Comparison of ENCODE assay signal across 9 mouse cellular contexts in the genomic region with DNA sequence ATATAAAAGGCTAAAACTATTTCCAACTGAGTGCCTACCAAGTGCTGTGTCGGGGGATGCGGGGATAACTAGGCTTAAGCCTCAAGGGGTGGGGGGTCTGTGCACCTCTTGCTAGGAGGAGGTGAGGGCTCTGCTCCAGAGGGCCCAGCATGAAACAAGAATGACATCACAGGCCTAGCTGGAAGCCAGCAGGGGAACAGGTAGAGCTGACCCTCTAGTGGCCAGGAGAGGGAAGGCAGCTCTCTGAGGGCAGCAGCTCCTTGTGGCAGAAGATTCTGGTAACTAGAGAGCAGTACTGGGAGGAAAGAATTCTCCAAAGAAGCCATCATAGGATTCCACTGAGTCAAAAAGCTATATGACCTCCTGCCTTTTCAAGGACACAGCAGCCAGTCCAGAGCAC. TPM values are rescaled to one million over a fixed set of nuclear protein-coding genes. Genes with fewer than 3 reads are reported as not detected.
DNase-seq lines count a peak whose midpoint lies in the region; ATAC-seq and TF ChIP-seq lines count a peak whose summit lies in the region.
"Had no signal": no experiment of that assay in that cellular context is flagged by ENCODE, and none has a peak within 500 bp of the region (broad histone marks: within the 10 kb centered on the region; RNA-seq: fewer than 3 reads in every experiment).

No protein-coding gene starts in this region.

- H3K4me3 ChIP-seq in layer of hippocampus, adult 2 months: no peak overlapping the region
- no peak overlapping the region for H3K4me3 ChIP-seq in ES-Bruce4 (ENCODE audit: low read depth, low read length)
- H3K4me3 ChIP-seq in bone marrow, adult 2 months (replicated peaks; ENCODE audit: control insufficient read depth, low read depth, low read length): no peak overlapping the region
- no peak overlapping the region for H3K4me3 ChIP-seq in midbrain, embryonic 11.5 days (ENCODE audit: low read depth, low read length)
- H3K4me3 ChIP-seq: midbrain, embryonic 12.5 days had no signal

- no peak for TF ChIP-seq EP300 in ES-Bruce4 (IDR thresholded peaks at IDR 0.05; ENCODE audit: insufficient read depth, low read depth, low read length)

- WGBS in bone marrow, adult 2 months: 82% methylated on average over 2 of the region's 2 CpGs
- 58% methylated on average over 2 of the region's 2 CpGs for WGBS in midbrain, embryonic 11.5 days

- intact Hi-C loops in heart, postnatal 36 days (cut with DNase I): loop anchor here (10.0 kb wide), 1 partner anchor 517 kb away; a partner anchor contains a TSS

- no peak for TF ChIP-seq POLR2A in ES-Bruce4 (IDR thresholded peaks at IDR 0.05; ENCODE audit: insufficient read depth, low read length)
- no peak for TF ChIP-seq POLR2A in bone marrow, adult 2 months (IDR thresholded peaks at IDR 0.05; ENCODE audit: borderline replicate concordance, control insufficient read depth, low read depth, low read length)

- no peak overlapping the region for H3K4me2 ChIP-seq in midbrain, embryonic 11.5 days
- H3K4me2 ChIP-seq: midbrain, embryonic 12.5 days had no signal

- no peaks in the 10 kb centered on the region for H3K27me3 ChIP-seq in ES-Bruce4 (ENCODE audit: control insufficient read depth, insufficient read depth, low read length, poor library complexity, severe bottlenecking)
- no peaks in the 10 kb centered on the region for H3K27me3 ChIP-seq in midbrain, embryonic 11.5 days (ENCODE audit: control insufficient read depth, insufficient read depth, low read length)
- H3K27me3 ChIP-seq: midbrain, embryonic 12.5 days had no signal

- H3K27ac ChIP-seq in layer of hippocampus, adult 2 months: no peak overlapping the region; the same call in 1 of the 2 replicates
- H3K27ac ChIP-seq in ES-Bruce4 (ENCODE audit: insufficient read depth, low read length): peak overlapping the region; percentile 89; the same call in 1 of the 2 replicates
- H3K27ac ChIP-seq in bone marrow, adult 2 months (ENCODE audit: control insufficient read depth, insufficient read depth, low read depth, low read length, poor library complexity): no peak overlapping the region
- H3K27ac ChIP-seq in midbrain, embryonic 11.5 days (ENCODE audit: low read depth, low read length): no peak overlapping the region
- H3K27ac ChIP-seq: midbrain, embryonic 12.5 days had no signal

- peaks cover 5% of the 10 kb centered on the region for H3K4me1 ChIP-seq in ES-Bruce4 (ENCODE audit: control insufficient read depth, insufficient read depth, low read length)
- H3K4me1 ChIP-seq in bone marrow, adult 2 months (ENCODE audit: control insufficient read depth, insufficient read depth, low read length): peaks cover 4% of the 10 kb centered on the region
- H3K4me1 ChIP-seq in midbrain, embryonic 11.5 days (ENCODE audit: control insufficient read depth, insufficient read depth, low read length): no peaks in the 10 kb centered on the region

- peak overlapping the region; percentile 40; the same call in 1 of the 2 replicates for H3K9ac ChIP-seq in ES-Bruce4 (ENCODE audit: low read depth, poor library complexity, severe bottlenecking)
- no peak overlapping the region for H3K9ac ChIP-seq in midbrain, embryonic 11.5 days (ENCODE audit: low read length)
- H3K9ac ChIP-seq: midbrain, embryonic 12.5 days had no signal

- peak; percentile 77 for TF ChIP-seq CTCF in layer of hippocampus, adult 2 months (conservative IDR thresholded peaks at IDR 0.05)
- peak; percentile 79 for TF ChIP-seq CTCF in ES-Bruce4 (IDR thresholded peaks at IDR 0.05; ENCODE audit: low read depth, low read length)
- peak; percentile 88 for TF ChIP-seq CTCF in bone marrow, adult 2 months (IDR thresholded peaks at IDR 0.05; ENCODE audit: control insufficient read depth, insufficient read depth, low read length)

- peaks cover 42% of the 10 kb centered on the region for H3K36me3 ChIP-seq in ES-Bruce4 (ENCODE audit: control insufficient read depth, insufficient read depth, low read length, poor library complexity, severe bottlenecking)
- no peaks in the 10 kb centered on the region for H3K36me3 ChIP-seq in midbrain, embryonic 11.5 days (ENCODE audit: control insufficient read depth, insufficient read depth, low read length)

- ATAC-seq in midbrain, embryonic 11.5 days (ENCODE audit: low FRiP score): no peak

- H3K9me3 ChIP-seq in ES-Bruce4 (replicated peaks; ENCODE audit: control insufficient read depth, insufficient read depth, low read length, poor library complexity, severe bottlenecking): 0 out of 2 replicates have a peak, but pooled peaks cover 4% of the 10 kb centered on the region
- H3K9me3 ChIP-seq in midbrain, embryonic 11.5 days (ENCODE audit: control insufficient read depth, low read length): no peaks in the 10 kb centered on the region
- H3K9me3 ChIP-seq: midbrain, embryonic 12.5 days had no signal

- no peak for DNase-seq in layer of hippocampus, adult 2 months (ENCODE audit: low spot score in 2 of 2)
- no peak for DNase-seq in layer of hippocampus, adult 9-10 months (ENCODE audit: low spot score)
- peak; percentile 32 to 44 for DNase-seq in heart, postnatal 36 days
- DNase-seq in lung, postnatal 14 days: peak; percentile 71
- DNase-seq in spleen, postnatal 36 days (ENCODE audit: low spot score in 2 of 2): peak; percentile 58 to 60
- no peak for DNase-seq in midbrain, embryonic 11.5 days (ENCODE audit: low spot score, missing footprints)

RNA-seq across cellular contexts. Expression of a gene that starts 10.3 kb away (rescaled TPM):
- total RNA-seq in layer of hippocampus, adult 2 months (2021): 10 to 100 TPM; 18.3 to 20.3 TPM
- polyA plus RNA-seq in ES-Bruce4 (2011; ENCODE audit: insufficient read depth, insufficient read length, low read depth, missing spikeins): 20.8 and 22.0 TPM in 2 replicates
- polyA plus RNA-seq in bone marrow, adult 2 months (2011; ENCODE audit: insufficient read depth, insufficient read length, low replicate concordance, missing spikeins): 12.5 and 23.7 TPM in 2 replicates
- total RNA-seq in heart, postnatal 36 days (2021): 10 to 100 TPM; 11.9 to 12.9 TPM
- 6.4 and 7.6 TPM in 2 replicates for polyA plus RNA-seq in midbrain, embryonic 11.5 days (2014; fragmentation: Nextera tagmentation; extraction: Ambion mirVana)

RNA-seq across cellular contexts. Expression of a gene that starts 38.7 kb away (rescaled TPM):
- 10 to 100 TPM; 11.8 to 14.0 TPM for total RNA-seq in layer of hippocampus, adult 2 months (2021)
- 8.5 and 9.8 TPM in 2 replicates for polyA plus RNA-seq in ES-Bruce4 (2011; ENCODE audit: insufficient read depth, insufficient read length, low read depth, missing spikeins)
- polyA plus RNA-seq in bone marrow, adult 2 months (2011; ENCODE audit: insufficient read depth, insufficient read length, low replicate concordance, missing spikeins): 14.2 and 47.3 TPM in 2 replicates
- 10 to 100 TPM; 16.3 to 17.6 TPM for total RNA-seq in heart, postnatal 36 days (2021)
- 2.4 and 2.8 TPM in 2 replicates for polyA plus RNA-seq in midbrain, embryonic 11.5 days (2014; fragmentation: Nextera tagmentation; extraction: Ambion mirVana)

Comparison
In these comparisons a context has a peak if more than half of its experiments do, and no peak if none do; other contexts are left out.
1. DNase-seq: peak in heart, postnatal 36 days (2 of 2), lung, postnatal 14 days (single experiment) and spleen, postnatal 36 days (2 of 2); none in layer of hippocampus, adult 2 months (0 of 2), layer of hippocampus, adult 9-10 months (single experiment) and midbrain, embryonic 11.5 days (single experiment).
2. Peak in every context shown above with its lines, with median percentiles within 50 percentile points of each other: CTCF ChIP-seq.